Mouse (Mus musculus) CH12.LX (cell line): ENCODE measurements around the gene Sult6b2. TPM values are rescaled to one million over a fixed set of nuclear protein-coding genes. Genes with fewer than 3 reads are reported as not detected.

Experiments
- DNase-seq: peaks from one replicate; pipeline ENCODE4 v3.0.0-alpha.2; 2013; ENCODE audit errors: extremely low read depth
- H3K27ac ChIP-seq: 2 replicates; pipeline ENCODE4 v1.5.1; 2012; ENCODE audit warnings: low read depth, mild to moderate bottlenecking, control low read depth, moderate library complexity; ENCODE audit not compliant: insufficient read depth
- H3K27me3 ChIP-seq: replicated peaks from 2 replicates; pipeline ENCODE3; 2012; ENCODE audit warnings: inconsistent platforms
- H3K36me3 ChIP-seq, 2 experiments: replicated peaks in 1 of 2; 2 replicates each; pipeline versions ENCODE3 to v1.6.1; 2012; ENCODE audit warnings: inconsistent platforms in 1 of 2, low read length in 1 of 2, mild to moderate bottlenecking in 1 of 2, mixed read lengths in 1 of 2, moderate library complexity in 1 of 2; ENCODE audit not compliant: control insufficient read depth in 1 of 2, insufficient read depth in 1 of 2
- H3K4me1 ChIP-seq, 2 experiments: 2 replicates each; pipeline ENCODE4 v1.6.1; 2012; ENCODE audit warnings: inconsistent platforms in 1 of 2, moderate library complexity in 1 of 2; ENCODE audit not compliant: insufficient read depth in 2 of 2, control insufficient read depth in 1 of 2
- H3K4me2 ChIP-seq: 2 replicates; pipeline ENCODE4 v1.6.1; 2012; ENCODE audit warnings: low read depth, mild to moderate bottlenecking, control low read depth; ENCODE audit not compliant: poor library complexity, insufficient read depth, severe bottlenecking
- H3K4me3 ChIP-seq, 3 experiments: fragments of 150-350 bp in 1 of 3; sonication (generic) in 1 of 3; replicated peaks in 1 of 3; 2 replicates each; pipeline versions ENCODE3 to v1.5.1; 2011 to 2012; ENCODE audit warnings: low read depth in 2 of 3, low read length in 2 of 3, mild to moderate bottlenecking in 2 of 3, moderate library complexity in 2 of 3, control low read depth in 1 of 3, improper control_type of control experiment in 1 of 3, inconsistent platforms in 1 of 3, mixed read lengths in 1 of 3; ENCODE audit not compliant: poor library complexity in 1 of 3
- H3K79me2 ChIP-seq: replicated peaks from 2 replicates; pipeline ENCODE4 v1.6.1; 2012; ENCODE audit warnings: mild to moderate bottlenecking, moderate library complexity; ENCODE audit not compliant: control insufficient read depth, poor library complexity, insufficient read depth, severe bottlenecking; ENCODE audit errors: extremely low read depth
- H3K9ac ChIP-seq: 2 replicates; pipeline ENCODE4 v1.6.1; 2012; ENCODE audit warnings: low read depth, mild to moderate bottlenecking, control low read depth, moderate library complexity; ENCODE audit not compliant: insufficient read depth
- H3K9me3 ChIP-seq: replicated peaks from 2 replicates; pipeline ENCODE3; 2012; ENCODE audit warnings: low read length, inconsistent platforms, mixed read lengths
- E2F4 ChIP-seq: IDR thresholded peaks from 2 replicates; pipeline ENCODE4 v1.6.1; 2011; ENCODE audit warnings: low read depth, low read length, improper control_type of control experiment; ENCODE audit not compliant: insufficient replicate concordance
- ELF1 ChIP-seq: IDR thresholded peaks from 2 replicates; pipeline ENCODE4 v1.6.1; 2014; ENCODE audit warnings: low read depth, mild to moderate bottlenecking, inconsistent platforms, low read length, improper control_type of control experiment
- EP300 ChIP-seq: IDR thresholded peaks from 2 replicates; pipeline ENCODE4 v1.6.1; 2011; ENCODE audit warnings: low read length, improper control_type of control experiment
- ETS1 ChIP-seq: conservative IDR thresholded peaks from 2 replicates; pipeline ENCODE4 v1.6.1; 2012; ENCODE audit warnings: low read depth, mild to moderate bottlenecking, inconsistent platforms, low read length, improper control_type of control experiment, moderate library complexity
- GABPA ChIP-seq: IDR thresholded peaks from 2 replicates; pipeline ENCODE4 v1.6.1; 2012; ENCODE audit warnings: low read depth, low read length, improper control_type of control experiment, inconsistent platforms; ENCODE audit not compliant: insufficient replicate concordance
- IRF4 ChIP-seq: IDR thresholded peaks from 2 replicates; pipeline ENCODE4 v1.6.1; 2014; ENCODE audit warnings: low read depth, mild to moderate bottlenecking, inconsistent platforms, low read length, improper control_type of control experiment
- JUN ChIP-seq: IDR thresholded peaks from 2 replicates; pipeline ENCODE4 v1.6.1; 2011; ENCODE audit warnings: low read depth, mild to moderate bottlenecking, low read length, improper control_type of control experiment, moderate library complexity; ENCODE audit not compliant: insufficient read depth
- KAT2A ChIP-seq: IDR thresholded peaks from 2 replicates; pipeline ENCODE4 v1.6.1; 2012; ENCODE audit warnings: low read length, improper control_type of control experiment, inconsistent platforms; ENCODE audit not compliant: insufficient replicate concordance
- MAFK ChIP-seq: IDR thresholded peaks from 2 replicates; pipeline ENCODE4 v1.6.1; 2011; ENCODE audit warnings: low read length, improper control_type of control experiment; ENCODE audit not compliant: insufficient replicate concordance
- MXI1 ChIP-seq: IDR thresholded peaks from 2 replicates; pipeline ENCODE4 v1.6.1; 2011; ENCODE audit warnings: mild to moderate bottlenecking, low read depth, low read length, improper control_type of control experiment
- MYC ChIP-seq: IDR thresholded peaks from 2 replicates; pipeline ENCODE4 v1.6.1; 2011; ENCODE audit warnings: low read depth, mild to moderate bottlenecking, improper control_type of control experiment, low read length
- NELFE ChIP-seq: IDR thresholded peaks from 2 replicates; pipeline ENCODE4 v1.6.1; 2011; ENCODE audit warnings: low read depth, low read length, improper control_type of control experiment
- NRF1 ChIP-seq: IDR thresholded peaks from 2 replicates; pipeline ENCODE4 v1.6.1; 2014; ENCODE audit warnings: low read depth, mild to moderate bottlenecking, inconsistent platforms, low read length, improper control_type of control experiment, moderate library complexity
- POLR2A ChIP-seq: IDR thresholded peaks from 2 replicates; pipeline ENCODE4 v1.6.1; 2011; ENCODE audit warnings: low read depth, mild to moderate bottlenecking, improper control_type of control experiment, low read length
- POLR2AphosphoS2 ChIP-seq: IDR thresholded peaks from 2 replicates; pipeline ENCODE4 v1.6.1; 2011; ENCODE audit warnings: low read depth, low read length, improper control_type of control experiment
- RCOR1 ChIP-seq: conservative IDR thresholded peaks from 2 replicates; pipeline ENCODE4 v1.6.1; 2012; ENCODE audit warnings: low read depth, mild to moderate bottlenecking, inconsistent platforms, low read length, improper control_type of control experiment
- SMC3 ChIP-seq: IDR thresholded peaks from 2 replicates; pipeline ENCODE4 v1.6.1; 2011; ENCODE audit warnings: low read depth, low read length, improper control_type of control experiment
- TBP ChIP-seq: conservative IDR thresholded peaks from 2 replicates; pipeline ENCODE4 v1.6.1; 2011; ENCODE audit warnings: low read depth, low read length, improper control_type of control experiment
- TCF12 ChIP-seq: IDR thresholded peaks from 2 replicates; pipeline ENCODE4 v1.6.1; 2014; ENCODE audit warnings: low read depth, mild to moderate bottlenecking, inconsistent platforms, low read length, improper control_type of control experiment
- USF1 ChIP-seq: IDR thresholded peaks from 2 replicates; pipeline ENCODE4 v1.6.1; 2014; ENCODE audit warnings: low read depth, mild to moderate bottlenecking, inconsistent platforms, low read length, improper control_type of control experiment
- ZC3H11A ChIP-seq: IDR thresholded peaks from 2 replicates; pipeline ENCODE4 v1.6.1; 2012; ENCODE audit warnings: low read depth, mild to moderate bottlenecking, inconsistent platforms, low read length, improper control_type of control experiment
- ZKSCAN1 ChIP-seq: IDR thresholded peaks from 2 replicates; pipeline ENCODE4 v1.6.1; 2012; ENCODE audit warnings: low read depth, inconsistent platforms, low read length, improper control_type of control experiment, borderline replicate concordance
- ZMIZ1 ChIP-seq: IDR thresholded peaks from 2 replicates; pipeline ENCODE4 v1.6.1; 2012; ENCODE audit warnings: low read depth, mild to moderate bottlenecking, inconsistent platforms, low read length, improper control_type of control experiment
- dilution Hi-C: fragments of 300-500 bp; cut with MboI; formaldehyde crosslinking; loops from 2 replicates; pipeline ENCODE4 v1.14.3; 2020; ENCODE audit warnings: low sequenced_read_pairs; ENCODE audit not compliant: extremely low pct_unique_long_range_greater_than_20kb, extremely low pct_ligation_motif_present
- in situ Hi-C: fragments of 300-500 bp; cut with MboI; formaldehyde crosslinking; loops from 3 replicates; pipeline ENCODE4 v1.14.3; 2019; ENCODE audit warnings: low sequenced_read_pairs, low pct_ligation_motif_present, low pct_unique_long_range_greater_than_20kb, mixed read lengths
- polyA plus RNA-seq: library from polyadenylated mRNA; unstranded; fragments of >175 nt; gene quantifications from 2 replicates; pipeline ENCODE4 v1.2.1, GENCODE M21; 2012; ENCODE audit warnings: low read depth; ENCODE audit not compliant: insufficient read length
- total RNA-seq, 2 experiments: library from RNA; depleted of rRNA; stranded (reverse); fragments of 300-350 nt in 1 of 2; fragments of >200 nt in 1 of 2; gene quantifications; 2 replicates each; pipeline ENCODE4 v1.2.3; 2012 to 2014

Sult6b2 gene
- total and polyA plus RNA-seq, 3 experiments, result 0.25 to 1.1 (median 0.54) TPM

- dilution Hi-C loops, result no loop called here
Observed at GRCm38 (mm10) chr6:142850436-142850835, 46.1 kb upstream of the Sult6b2 start.

GRCm38 (mm10) chr6:142849326-142849725, 45.0 kb upstream of the Sult6b2 start:
- DNase-seq, result no peak
- Histone ChIP-seq H3K4me2 (no peak overlapping the region), H3K9ac (no peak overlapping the region), H3K4me1 (peaks cover 9 to 34% of the 10 kb centered on the region in 2 experiments), H3K4me3 (no peak overlapping the region), H3K9me3 (no peaks in the 10 kb centered on the region), H3K27ac (no peak overlapping the region), H3K27me3 (no peaks in the 10 kb centered on the region), H3K36me3 (no peaks in the 10 kb centered on the region), H3K79me2 (no peaks in the 10 kb centered on the region)
- TF ChIP-seq NRF1 (no peak), POLR2AphosphoS2 (no peak)
- dilution Hi-C loops, result no loop called here
- in situ Hi-C loops, result no loop called here

More at GRCm38 (mm10) chr6:142850436-142850835, 46.1 kb upstream of the Sult6b2 start:
- Histone ChIP-seq H3K9ac (no peak overlapping the region), H3K27me3 (no peaks in the 10 kb centered on the region), H3K4me3 (no peak overlapping the region), H3K36me3 (no peaks in the 10 kb centered on the region), H3K79me2 (no peaks in the 10 kb centered on the region), H3K4me1 (peaks cover 9 to 34% of the 10 kb centered on the region in 2 experiments), H3K27ac (no peak overlapping the region), H3K9me3 (no peaks in the 10 kb centered on the region), H3K4me2 (no peak overlapping the region)
- TF ChIP-seq ZKSCAN1, result no peak
- TF ChIP-seq GABPA, result no peak
- no peak for TF ChIP-seq TBP
- no peak for TF ChIP-seq POLR2AphosphoS2
- TF ChIP-seq MAFK, result no peak
- TF ChIP-seq SMC3, result no peak
- no peak for TF ChIP-seq ELF1
- no peak for TF ChIP-seq RCOR1
- no peak for TF ChIP-seq ZC3H11A
- no peak for TF ChIP-seq KAT2A
- DNase-seq, result no peak
- in situ Hi-C loops, result loop anchor here (25.0 kb wide), 1 partner anchor 112 kb away; the partner anchor contains the start of gene St8sia1

- dilution Hi-C loops, result no loop called here
- TF ChIP-seq TCF12 (no peak), MXI1 (no peak), USF1 (no peak), ZKSCAN1 (no peak), IRF4 (0 out of 2 replicates have a peak, but pooled peaks have one; percentile 9), ELF1 (no peak), POLR2A (no peak), NELFE (no peak), KAT2A (no peak), TBP (0 out of 2 replicates have a peak, but pooled peaks have one; percentile 35), ETS1 (peak; percentile 32; the same call in 1 of the 2 replicates), EP300 (peak; percentile 35), ZC3H11A (no peak), E2F4 (no peak), JUN (no peak), ZMIZ1 (no peak), MYC (no peak)
Observed at GRCm38 (mm10) chr6:142847914-142848674, 43.8 kb upstream of the Sult6b2 start.

More at GRCm38 (mm10) chr6:142847914-142848674, 43.8 kb upstream of the Sult6b2 start:
- Histone ChIP-seq H3K27ac (peak overlapping the region; percentile 17; the same call in 1 of the 2 replicates), H3K36me3 (no peaks in the 10 kb centered on the region), H3K9ac (0 out of 2 replicates have a peak overlapping the region, but pooled peaks have one; percentile 1), H3K4me1 (peaks cover 9 to 29% of the 10 kb centered on the region in 2 experiments), H3K4me3 (no peak overlapping the region), H3K9me3 (no peaks in the 10 kb centered on the region), H3K4me2 (peak overlapping the region; percentile 43), H3K27me3 (no peaks in the 10 kb centered on the region), H3K79me2 (no peaks in the 10 kb centered on the region)
- DNase-seq, result peak; percentile 77
- in situ Hi-C loops, result no loop called here
